Mouse (Mus musculus): ENCODE measurements around the gene Aptx.

DNA sequence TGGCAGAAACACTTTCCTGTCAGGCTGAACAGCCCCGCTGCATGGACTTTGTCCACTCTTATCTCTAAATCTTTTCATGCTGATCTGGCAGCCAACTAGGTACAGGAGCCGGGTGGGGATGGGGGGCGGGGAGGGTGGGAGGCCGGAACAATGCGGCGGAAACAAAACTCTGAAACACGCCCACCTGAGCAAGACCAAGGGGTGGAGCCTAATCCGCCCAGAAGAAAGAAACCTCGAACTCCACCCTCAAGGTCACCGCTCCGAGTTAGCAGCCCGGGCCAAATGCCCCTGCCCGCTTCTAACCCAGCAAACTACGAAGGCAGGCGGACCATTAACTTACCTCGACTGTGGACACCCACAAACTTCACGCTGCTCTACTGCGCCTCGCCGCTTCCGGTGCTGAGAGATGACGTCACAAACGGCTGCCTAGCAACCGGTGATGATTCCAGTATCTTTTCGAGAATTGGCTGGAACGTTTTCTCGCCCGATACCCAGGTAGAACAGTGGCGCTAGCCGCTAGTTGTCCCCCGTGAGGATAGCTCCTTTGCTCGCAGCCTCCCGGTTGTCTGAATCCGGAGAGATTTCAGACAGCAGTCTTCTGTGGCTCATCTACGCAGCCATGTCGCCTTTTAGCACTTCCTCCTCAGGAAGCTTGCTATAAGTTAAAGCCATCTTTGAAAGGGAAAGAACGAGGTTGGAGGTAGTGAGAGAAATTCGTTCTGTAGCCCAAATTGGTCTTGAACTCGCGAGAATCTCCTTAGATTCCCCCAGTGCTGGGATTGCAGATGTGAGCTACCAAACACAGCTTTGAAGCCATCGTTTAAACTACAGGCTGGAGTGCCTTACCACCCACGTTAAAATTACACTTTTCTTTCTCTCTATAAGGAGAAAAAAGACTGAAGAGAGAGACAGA is at the start of gene Aptx:
- TF ChIP-seq GATA1 (IDR thresholded peaks at IDR 0.05; ENCODE audit: low read length): no peak
- no peak for TF ChIP-seq TAL1 (IDR thresholded peaks at IDR 0.05; ENCODE audit: low read length)
